Mouse (Mus musculus) intestine, embryonic 16.5 days (tissue): Measurements from ENCODE around the gene Adgre4. TPM values are rescaled to one million over a fixed set of nuclear protein-coding genes. Genes with fewer than 3 reads are reported as not detected.

Experiments
- ATAC-seq: fragments of 200-750 bp; cut with Nextera tagmentation; 2 replicates; pipeline ENCODE4 v1.8.0; 2017; ENCODE audit warnings: moderate TSS enrichment, moderate library complexity
- H3K27ac ChIP-seq: fragments of 300-500 bp; sonication (generic); 2 replicates; pipeline ENCODE4 v1.5.1; 2014; ENCODE audit warnings: mild to moderate bottlenecking, low read length
- H3K27me3 ChIP-seq: fragments of 300-500 bp; sonication (generic); replicated peaks from 2 replicates; pipeline ENCODE4 v1.6.1; 2014; ENCODE audit warnings: low read length, control low read depth, mixed read lengths; ENCODE audit not compliant: control insufficient read depth, insufficient read depth
- H3K36me3 ChIP-seq: fragments of 300-500 bp; sonication (generic); 2 replicates; pipeline ENCODE4 v1.6.1; 2014; ENCODE audit warnings: low read length, control low read depth; ENCODE audit not compliant: control insufficient read depth, insufficient read depth
- H3K4me1 ChIP-seq: fragments of 300-500 bp; sonication (generic); 2 replicates; pipeline ENCODE4 v1.6.1; 2014; ENCODE audit warnings: low read length, control low read depth, mixed read lengths; ENCODE audit not compliant: control insufficient read depth, insufficient read depth
- H3K4me2 ChIP-seq: fragments of 300-500 bp; sonication (generic); 2 replicates; pipeline ENCODE4 v1.6.1; 2014; ENCODE audit warnings: low read depth, low read length, control low read depth
- H3K4me3 ChIP-seq: fragments of 300-500 bp; sonication (generic); 2 replicates; pipeline ENCODE4 v1.5.1; 2014; ENCODE audit warnings: mild to moderate bottlenecking, low read length
- H3K9ac ChIP-seq: fragments of 300-500 bp; sonication (generic); 2 replicates; pipeline ENCODE4 v1.6.1; 2014; ENCODE audit warnings: low read depth, low read length
- H3K9me3 ChIP-seq: fragments of 300-500 bp; sonication (generic); 2 replicates; pipeline ENCODE4 v1.6.1; 2016; ENCODE audit warnings: low read length, control low read depth; ENCODE audit not compliant: control insufficient read depth
- WGBS: fragments of 180-500 bp; shearing (Covaris S2); extraction: QIAGEN DNeasy Blood & Tissue Kit; methylation state at CpG from one replicate; pipeline ENCODE4 v1.1.7; 2014; 5-methylcytosine and 5-hydroxymethylcytosine counted together
- polyA plus RNA-seq: library from polyadenylated mRNA; unstranded; fragments of >200 nt; fragmentation: Nextera tagmentation; extraction: Ambion mirVana; gene quantifications from 2 replicates; pipeline ENCODE4 v1.2.1, GENCODE M21; 2015

Adgre4 gene
- 1.2 and 1.4 TPM in 2 replicates for polyA plus RNA-seq

GRCm38 (mm10) chr17:55749786-55750185 is at the start of gene Adgre4:
Adgre4 (plus strand) TSS chr17:55749984.
- no peaks in the 10 kb centered on the region for H3K9me3 ChIP-seq
- H3K27ac ChIP-seq = no peak within 1 kb of the TSS
- no peak within 1 kb of the TSS for H3K9ac ChIP-seq
- no peak within 1 kb of the TSS for H3K4me3 ChIP-seq
- no peaks in the 10 kb centered on the region for H3K27me3 ChIP-seq
- 52% methylated on average over 2 of the region's 2 CpGs for WGBS
- no peaks in the 10 kb centered on the region for H3K4me1 ChIP-seq
- no peaks in the 10 kb centered on the region for H3K36me3 ChIP-seq
- ATAC-seq = no peak
- H3K4me2 ChIP-seq = no peak within 1 kb of the TSS

GRCm38 (mm10) chr17:55702161-55702820 is 47.5 kb upstream of the Adgre4 start:
- peak; percentile 33; the same call in 1 of the 2 replicates for ATAC-seq
- H3K4me3 ChIP-seq = no peak overlapping the region
- no peaks in the 10 kb centered on the region for H3K27me3 ChIP-seq
- H3K4me1 ChIP-seq = no peaks in the 10 kb centered on the region
- 67% methylated on average over 3 of the region's 3 CpGs for WGBS
- no peak overlapping the region for H3K27ac ChIP-seq
- H3K4me2 ChIP-seq = no peak overlapping the region
- no peaks in the 10 kb centered on the region for H3K36me3 ChIP-seq
- H3K9me3 ChIP-seq = no peaks in the 10 kb centered on the region
- no peak overlapping the region for H3K9ac ChIP-seq

DNA sequence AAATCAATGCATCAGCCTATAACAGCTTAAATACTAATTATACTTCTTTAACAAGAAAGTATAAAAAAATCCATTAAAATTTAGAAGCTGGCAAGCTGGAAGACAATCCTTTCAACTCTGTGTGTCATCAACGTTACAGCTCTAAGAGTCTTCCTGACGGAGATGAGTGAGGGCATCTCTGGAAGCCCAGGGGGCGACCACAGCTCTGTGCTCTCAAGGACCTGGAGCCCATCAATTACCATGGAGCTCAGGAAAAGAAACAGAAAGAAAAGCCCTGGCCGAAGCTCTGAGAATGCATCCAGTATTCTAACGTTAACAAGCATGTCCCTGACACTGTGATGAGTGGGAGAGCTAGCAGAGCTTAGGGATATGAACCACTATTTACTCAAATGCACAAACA is 46.9 kb upstream of the Adgre4 start:
- H3K9ac ChIP-seq = no peak overlapping the region
- ATAC-seq = no peak
- no peak overlapping the region for H3K27ac ChIP-seq
- WGBS = 64% methylated on average over 5 of the region's 5 CpGs
- H3K4me2 ChIP-seq = no peak overlapping the region
- H3K27me3 ChIP-seq = no peaks in the 10 kb centered on the region
- no peaks in the 10 kb centered on the region for H3K4me1 ChIP-seq
- H3K4me3 ChIP-seq = no peak overlapping the region
- no peaks in the 10 kb centered on the region for H3K9me3 ChIP-seq
- no peaks in the 10 kb centered on the region for H3K36me3 ChIP-seq

DNA sequence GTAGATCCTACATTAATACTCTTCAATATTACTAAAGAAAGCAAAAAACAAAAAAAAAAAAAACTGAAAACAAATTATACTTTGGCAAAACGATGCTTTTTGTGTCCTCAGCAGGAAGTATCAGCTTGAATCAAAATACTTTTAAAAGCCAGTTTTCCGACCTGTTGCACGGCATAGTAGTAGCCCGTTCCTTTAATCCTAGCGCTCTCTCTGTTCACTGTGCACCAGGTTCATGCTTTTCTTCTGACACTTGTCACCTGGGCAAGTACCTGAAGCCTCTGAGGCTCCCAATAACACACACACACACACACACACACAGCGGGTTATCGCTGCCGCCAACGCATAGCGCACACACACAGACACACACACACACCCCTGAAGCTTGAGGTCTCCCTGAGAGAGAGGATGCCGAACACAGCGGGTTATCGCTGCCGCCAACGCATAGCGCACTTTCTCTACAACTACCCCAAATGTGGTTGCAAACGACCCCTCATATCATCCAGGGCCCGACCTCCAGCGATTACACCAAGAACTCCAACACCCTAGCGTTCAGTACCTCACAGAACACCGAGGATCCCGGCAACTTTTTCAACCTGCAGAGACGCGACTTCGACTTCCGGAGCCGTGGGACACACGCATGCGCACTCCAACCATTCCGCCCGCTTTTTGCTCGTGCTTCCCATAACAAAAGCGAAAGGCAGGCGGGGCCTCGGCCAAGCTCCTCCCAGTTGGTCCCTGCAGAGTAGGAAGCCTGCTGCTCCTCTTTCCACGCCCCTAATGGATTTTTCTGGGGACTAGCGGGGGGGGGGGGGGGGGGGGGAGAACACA is 37.6 kb upstream of the Adgre4 start, which contains the start of gene Pot1b:
Gene Pot1b, minus strand, starts transcription at position 645 of the 828 bp plus-strand sequence.
- H3K4me2 ChIP-seq = peak within 1 kb of the TSS; percentile 76
- peak; percentile 100 for ATAC-seq
- H3K36me3 ChIP-seq = no peaks in the 10 kb centered on the region
- peak within 1 kb of the TSS; percentile 57; the same call in 1 of the 2 replicates for H3K27ac ChIP-seq
- no peaks in the 10 kb centered on the region for H3K4me1 ChIP-seq
- H3K9ac ChIP-seq = peak within 1 kb of the TSS; percentile 79
- no peaks in the 10 kb centered on the region for H3K27me3 ChIP-seq
- no peaks in the 10 kb centered on the region for H3K9me3 ChIP-seq
- H3K4me3 ChIP-seq = peak within 1 kb of the TSS; percentile 83
- 0% methylated on average over 36 of the region's 37 CpGs for WGBS

DNA sequence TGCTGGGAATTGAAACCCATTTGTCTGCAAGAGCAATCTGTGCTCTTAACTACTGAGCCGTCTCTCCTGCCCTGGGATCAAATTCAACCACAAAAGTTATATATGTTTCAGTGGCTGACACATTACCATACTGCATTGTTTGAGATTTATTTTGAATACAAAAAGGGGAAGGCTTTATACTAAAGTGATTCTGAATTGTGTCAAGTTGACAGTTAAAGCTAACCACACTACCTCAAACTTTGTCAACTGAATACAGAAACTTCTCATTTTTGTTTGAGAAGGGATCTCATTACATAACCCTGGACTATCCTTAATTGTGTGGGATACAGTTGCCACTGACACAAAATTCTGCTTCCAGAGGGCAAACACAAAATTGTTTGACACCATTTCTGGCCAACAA is 28.5 kb upstream of the Adgre4 start:
- no peaks in the 10 kb centered on the region for H3K9me3 ChIP-seq
- H3K36me3 ChIP-seq = no peaks in the 10 kb centered on the region
- WGBS = 80% methylated on average over 1 of the region's 1 CpGs
- no peaks in the 10 kb centered on the region for H3K4me1 ChIP-seq
- H3K27ac ChIP-seq = no peak overlapping the region
- no peak for ATAC-seq
- H3K4me2 ChIP-seq = no peak overlapping the region
- no peaks in the 10 kb centered on the region for H3K27me3 ChIP-seq
- no peak overlapping the region for H3K9ac ChIP-seq
- H3K4me3 ChIP-seq = no peak overlapping the region

- Histone ChIP-seq H3K27me3 (no peaks in the 10 kb centered on the region), H3K9me3 (no peaks in the 10 kb centered on the region), H3K4me1 (no peaks in the 10 kb centered on the region), H3K9ac (no peak overlapping the region), H3K36me3 (no peaks in the 10 kb centered on the region), H3K4me2 (no peak overlapping the region), H3K4me3 (no peak overlapping the region), H3K27ac (no peak overlapping the region)
- WGBS = 71% methylated on average over 2 of the region's 2 CpGs
- no peak for ATAC-seq
Measured at GRCm38 (mm10) chr17:55722250-55722649, 27.5 kb upstream of the Adgre4 start.

GRCm38 (mm10) chr17:55726193-55726592 is 23.6 kb upstream of the Adgre4 start:
- Histone ChIP-seq H3K9me3 (no peaks in the 10 kb centered on the region), H3K4me3 (no peak overlapping the region), H3K4me2 (no peak overlapping the region), H3K27ac (no peak overlapping the region), H3K27me3 (no peaks in the 10 kb centered on the region), H3K4me1 (no peaks in the 10 kb centered on the region), H3K36me3 (no peaks in the 10 kb centered on the region), H3K9ac (no peak overlapping the region)
- no peak for ATAC-seq
- WGBS = 72% methylated on average over 2 of the region's 2 CpGs

- no peak overlapping the region for H3K4me2 ChIP-seq
- no peaks in the 10 kb centered on the region for H3K27me3 ChIP-seq
- WGBS = 77% methylated on average over 1 of the region's 1 CpGs
- no peaks in the 10 kb centered on the region for H3K4me1 ChIP-seq
- ATAC-seq = no peak
- H3K4me3 ChIP-seq = no peak overlapping the region
- no peak overlapping the region for H3K9ac ChIP-seq
- H3K36me3 ChIP-seq = no peaks in the 10 kb centered on the region
- H3K9me3 ChIP-seq = no peaks in the 10 kb centered on the region
- no peak overlapping the region for H3K27ac ChIP-seq
Measured at GRCm38 (mm10) chr17:55736675-55737074, 13.1 kb upstream of the Adgre4 start.

DNA sequence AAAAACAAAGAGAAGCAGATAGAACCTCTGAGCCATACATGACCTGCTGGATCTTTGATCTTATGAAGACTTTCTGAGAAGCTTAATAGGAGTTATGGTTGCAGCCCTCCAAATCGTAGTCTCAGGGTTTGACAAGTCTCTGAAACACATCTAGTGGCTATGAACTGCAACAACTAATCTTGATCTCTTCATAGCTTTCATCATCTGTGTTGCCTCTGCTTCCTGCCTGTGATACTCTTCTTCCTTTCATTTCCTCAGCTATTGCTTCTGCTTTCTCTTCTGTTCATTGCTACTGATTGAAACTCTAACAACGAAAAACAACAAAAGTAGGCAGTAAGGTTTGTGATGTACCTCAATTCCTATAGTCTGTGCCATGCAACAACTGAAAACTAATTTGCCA is 1.4 kb downstream of the Adgre4 start:
- Histone ChIP-seq H3K4me1 (no peaks in the 10 kb centered on the region), H3K4me3 (no peak overlapping the region), H3K9me3 (no peaks in the 10 kb centered on the region), H3K36me3 (no peaks in the 10 kb centered on the region), H3K27me3 (no peaks in the 10 kb centered on the region), H3K27ac (no peak overlapping the region), H3K9ac (no peak overlapping the region), H3K4me2 (no peak overlapping the region)
- no peak for ATAC-seq
- 79% methylated on average over 2 of the region's 2 CpGs for WGBS
